Mouse (Mus musculus): ENCODE measurements at regions not wholly inside any gene's neighbourhood (a gene's known extent, or its start where the extent isn't known, plus 50 kb on each side); places are given as distances from the start of the nearest gene placed in this dataset.

DNA sequence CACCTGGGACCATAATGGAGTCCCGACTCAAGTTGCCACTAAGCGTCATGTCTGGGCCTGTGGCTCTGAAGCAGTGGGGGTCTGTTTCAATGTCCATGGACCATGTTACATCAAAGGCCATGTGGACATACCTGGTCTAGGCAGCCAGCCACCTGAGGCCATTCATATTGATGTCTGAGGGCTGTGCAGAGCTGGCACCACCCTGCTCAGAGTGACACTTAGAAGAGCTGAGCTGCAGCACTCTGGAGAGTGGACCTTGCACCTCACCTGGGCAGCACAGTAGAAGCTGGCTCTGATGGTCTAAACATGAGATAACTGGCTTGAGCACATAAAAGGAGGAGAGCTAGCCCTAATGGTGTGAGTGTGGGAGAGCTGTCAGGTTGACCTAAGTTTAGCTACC, 338.1 kb downstream of the Rps15a start:
- H3K9ac ChIP-seq = no peak overlapping the region
- no peaks in the 10 kb centered on the region for H3K27me3 ChIP-seq
- no peak overlapping the region for H3K27ac ChIP-seq
- H3K4me2 ChIP-seq = no peak overlapping the region
- H3K36me3 ChIP-seq = no peaks in the 10 kb centered on the region
- 85% methylated on average over 2 of the region's 2 CpGs for WGBS (ENCODE audit: insufficient replicate concordance)
- no peaks in the 10 kb centered on the region for H3K4me1 ChIP-seq (replicated peaks)
- DNase-seq = no peak
- no peak overlapping the region for H3K4me3 ChIP-seq (replicated peaks)
- ATAC-seq (ENCODE audit: low read depth) = no peak
- no peaks in the 10 kb centered on the region for H3K9me3 ChIP-seq (replicated peaks)

DNA sequence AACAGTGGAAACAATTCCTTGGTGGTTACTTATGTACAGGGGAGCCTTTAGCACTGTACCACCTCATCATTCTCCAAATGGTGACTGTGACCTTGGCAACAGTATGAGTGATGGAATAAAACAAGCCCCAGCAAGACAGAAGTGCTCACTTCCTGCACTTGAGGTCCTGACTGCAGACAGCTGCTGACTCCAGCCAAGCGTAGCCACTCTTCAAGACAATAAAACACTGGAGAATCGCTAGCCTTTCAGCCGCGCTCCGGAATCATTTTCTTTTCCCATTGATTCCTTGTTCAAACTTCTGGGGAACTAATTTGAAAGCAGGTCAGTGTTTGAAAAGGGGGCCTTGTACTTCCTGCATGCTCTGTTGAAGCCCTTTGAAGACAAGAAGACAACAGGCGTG, 344.2 kb downstream of the Rps15a start:
- WGBS (ENCODE audit: insufficient replicate concordance) = 79% methylated on average over 6 of the region's 6 CpGs
- ATAC-seq (ENCODE audit: low read depth) = no peak
- H3K36me3 ChIP-seq = no peaks in the 10 kb centered on the region

GRCm38 (mm10) chr7:117759506-117759905, 356.5 kb downstream of the Rps15a start:
- Histone ChIP-seq H3K27ac (no peak overlapping the region), H3K4me3 (replicated peaks) (no peak overlapping the region), H3K9ac (no peak overlapping the region), H3K9me3 (replicated peaks) (no peaks in the 10 kb centered on the region), H3K4me1 (replicated peaks) (no peaks in the 10 kb centered on the region), H3K36me3 (no peaks in the 10 kb centered on the region), H3K27me3 (no peaks in the 10 kb centered on the region), H3K4me2 (no peak overlapping the region)
- 26% methylated on average over 1 of the region's 1 CpGs for WGBS (ENCODE audit: insufficient replicate concordance)
- no peak for DNase-seq
- ATAC-seq (ENCODE audit: low read depth) = no peak

More for the DNA sequence above, 344.2 kb downstream of the Rps15a start:
- H3K4me2 ChIP-seq = no peak overlapping the region
- H3K9me3 ChIP-seq (replicated peaks) = no peaks in the 10 kb centered on the region
- H3K9ac ChIP-seq = no peak overlapping the region
- H3K4me3 ChIP-seq (replicated peaks) = no peak overlapping the region
- H3K27me3 ChIP-seq = no peaks in the 10 kb centered on the region
- no peaks in the 10 kb centered on the region for H3K4me1 ChIP-seq (replicated peaks)
- H3K27ac ChIP-seq = no peak overlapping the region
- DNase-seq = no peak

DNA sequence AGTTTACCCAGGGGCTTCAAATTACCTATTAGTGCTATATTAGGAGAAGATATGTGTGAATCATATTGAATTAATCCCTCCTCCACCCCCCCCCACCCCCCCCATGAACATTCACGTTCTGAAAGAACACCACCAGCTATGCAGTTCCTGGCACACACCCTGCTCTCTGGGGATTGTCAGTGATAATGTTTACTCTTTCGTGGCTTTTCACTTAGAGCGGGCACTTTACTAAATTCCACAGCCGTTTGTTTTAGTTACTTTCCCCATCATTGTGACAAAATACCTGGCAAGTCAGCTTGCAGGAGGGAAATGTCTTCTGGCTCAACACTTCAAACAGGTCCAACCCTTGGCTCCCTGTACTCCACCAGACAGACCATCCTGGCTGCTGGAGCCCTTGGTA, 359.0 kb downstream of the Rps15a start:
- 44% methylated on average over 4 of the region's 4 CpGs for WGBS (ENCODE audit: insufficient replicate concordance)
- Histone ChIP-seq H3K9me3 (replicated peaks) (no peaks in the 10 kb centered on the region), H3K27me3 (no peaks in the 10 kb centered on the region), H3K27ac (no peak overlapping the region), H3K36me3 (no peaks in the 10 kb centered on the region), H3K9ac (no peak overlapping the region), H3K4me1 (replicated peaks) (peaks cover 16% of the 10 kb centered on the region), H3K4me2 (no peak overlapping the region), H3K4me3 (replicated peaks) (no peak overlapping the region)
- no peak for ATAC-seq (ENCODE audit: low read depth)
- no peak for DNase-seq

DNA sequence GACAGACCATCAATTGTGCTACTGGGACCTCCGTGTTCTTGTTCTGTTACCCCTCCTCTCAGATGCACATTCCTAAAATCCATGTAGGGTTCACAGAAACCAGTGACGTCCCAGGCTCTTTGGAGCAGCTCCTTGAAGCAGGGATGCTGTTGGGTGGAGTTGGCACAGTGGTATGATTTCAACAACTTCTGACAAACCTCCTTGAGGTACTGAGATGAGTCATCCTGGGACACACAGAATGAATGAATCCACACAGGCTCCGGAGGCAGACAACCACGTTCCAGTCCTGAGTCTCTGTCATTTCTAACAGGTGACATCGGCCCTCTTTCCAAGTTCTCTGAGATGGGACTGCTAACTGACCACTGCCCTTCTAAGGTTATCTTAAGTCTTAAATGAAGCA, 360.2 kb downstream of the Rps15a start:
- 70% methylated on average over 5 of the region's 5 CpGs for WGBS (ENCODE audit: insufficient replicate concordance)
- ATAC-seq (ENCODE audit: low read depth) = no peak
- no peak overlapping the region for H3K4me3 ChIP-seq (replicated peaks)
- no peak overlapping the region for H3K4me2 ChIP-seq
- peaks cover 16% of the 10 kb centered on the region for H3K4me1 ChIP-seq (replicated peaks)
- no peak overlapping the region for H3K27ac ChIP-seq
- H3K27me3 ChIP-seq = no peaks in the 10 kb centered on the region
- H3K36me3 ChIP-seq = no peaks in the 10 kb centered on the region
- no peak overlapping the region for H3K9ac ChIP-seq
- H3K9me3 ChIP-seq (replicated peaks) = no peaks in the 10 kb centered on the region
- DNase-seq = no peak

DNA sequence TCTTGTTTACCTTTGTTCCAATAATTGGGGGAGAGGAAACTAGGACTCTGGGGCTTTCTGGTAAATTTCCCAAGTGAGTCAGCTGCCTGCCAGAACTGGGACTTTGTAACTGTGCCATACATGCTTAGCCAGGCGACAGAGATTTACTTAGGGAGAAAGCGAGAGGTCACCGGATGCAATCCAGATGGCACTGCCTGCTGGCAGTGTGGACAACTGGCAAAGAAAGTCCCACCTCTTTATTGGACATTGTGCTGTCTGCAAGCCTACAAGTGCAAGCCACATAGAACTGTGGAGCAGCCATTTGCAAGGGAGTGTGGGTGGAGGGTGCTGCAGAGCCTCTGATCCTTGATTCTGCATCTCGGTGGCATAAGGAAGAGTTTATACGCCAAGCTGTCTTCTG, 362.7 kb downstream of the Rps15a start:
- ATAC-seq (ENCODE audit: low read depth) (no peak), DNase-seq (no peak)
- Histone ChIP-seq H3K27ac (no peak overlapping the region), H3K4me1 (replicated peaks) (peaks cover 16% of the 10 kb centered on the region), H3K36me3 (no peaks in the 10 kb centered on the region), H3K4me3 (replicated peaks) (no peak overlapping the region), H3K27me3 (no peaks in the 10 kb centered on the region), H3K9me3 (replicated peaks) (no peaks in the 10 kb centered on the region), H3K9ac (no peak overlapping the region), H3K4me2 (no peak overlapping the region)
- 71% methylated on average over 5 of the region's 5 CpGs for WGBS (ENCODE audit: insufficient replicate concordance)

GRCm38 (mm10) chr7:117752302-117753185, 363.4 kb downstream of the Rps15a start:
- no peak overlapping the region for H3K27ac ChIP-seq

DNA sequence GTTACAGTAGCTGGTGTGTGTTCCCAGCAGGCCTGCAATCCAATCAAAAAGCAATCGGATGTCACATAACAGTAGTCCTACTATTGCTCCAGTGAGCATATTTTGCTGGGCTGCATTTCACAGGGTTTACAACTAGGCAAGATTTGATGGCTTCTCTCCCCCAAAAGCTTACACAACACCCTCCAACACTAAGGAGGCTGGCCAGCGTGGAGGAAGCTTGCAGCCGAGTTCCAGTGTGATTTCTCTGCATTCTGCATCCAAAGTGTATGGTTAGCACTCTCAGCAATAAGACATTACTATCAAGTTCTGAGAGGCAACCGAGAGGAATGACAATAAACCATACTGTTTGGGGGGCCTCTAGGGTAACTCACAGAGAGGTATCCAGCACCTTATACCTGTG, 367.2 kb downstream of the Xylt1 start:
- Histone ChIP-seq H3K9ac (no peak overlapping the region), H3K36me3 (no peaks in the 10 kb centered on the region), H3K27ac (no peak overlapping the region), H3K4me2 (no peak overlapping the region), H3K4me1 (replicated peaks) (peaks cover 9% of the 10 kb centered on the region), H3K27me3 (no peaks in the 10 kb centered on the region), H3K4me3 (replicated peaks) (no peak overlapping the region), H3K9me3 (replicated peaks) (no peaks in the 10 kb centered on the region)
- ATAC-seq (ENCODE audit: low read depth) = no peak
- 54% methylated on average over 4 of the region's 4 CpGs for WGBS (ENCODE audit: insufficient replicate concordance)
- no peak for DNase-seq

More at GRCm38 (mm10) chr7:117752302-117753185, 363.4 kb downstream of the Rps15a start:
- H3K4me3 ChIP-seq (replicated peaks) = no peak overlapping the region
- H3K9me3 ChIP-seq (replicated peaks) = no peaks in the 10 kb centered on the region
- H3K4me2 ChIP-seq = no peak overlapping the region
- peaks cover 16% of the 10 kb centered on the region for H3K4me1 ChIP-seq (replicated peaks)
- WGBS (ENCODE audit: insufficient replicate concordance) = 27% methylated on average over 12 of the region's 12 CpGs
- no peaks in the 10 kb centered on the region for H3K36me3 ChIP-seq
- ATAC-seq (ENCODE audit: low read depth) (peak; percentile 85), DNase-seq (peak; percentile 6)
- H3K9ac ChIP-seq = no peak overlapping the region
- H3K27me3 ChIP-seq = no peaks in the 10 kb centered on the region

- ATAC-seq (ENCODE audit: low read depth) (no peak), DNase-seq (no peak)
- Histone ChIP-seq H3K9me3 (replicated peaks) (no peaks in the 10 kb centered on the region), H3K36me3 (no peaks in the 10 kb centered on the region), H3K4me3 (replicated peaks) (no peak overlapping the region), H3K4me2 (no peak overlapping the region), H3K27ac (no peak overlapping the region), H3K4me1 (replicated peaks) (no peaks in the 10 kb centered on the region), H3K27me3 (no peaks in the 10 kb centered on the region), H3K9ac (no peak overlapping the region)
- WGBS (ENCODE audit: insufficient replicate concordance) = 63% methylated on average over 4 of the region's 4 CpGs
Observed at GRCm38 (mm10) chr7:117746393-117746792, 365.6 kb downstream of the Xylt1 start.

GRCm38 (mm10) chr7:117739706-117740105, 358.9 kb downstream of the Xylt1 start:
- ATAC-seq (ENCODE audit: low read depth) (no peak), DNase-seq (no peak)
- H3K27me3 ChIP-seq = no peaks in the 10 kb centered on the region
- H3K27ac ChIP-seq = no peak overlapping the region
- no peak overlapping the region for H3K9ac ChIP-seq
- 44% methylated on average over 6 of the region's 6 CpGs for WGBS (ENCODE audit: insufficient replicate concordance)
- no peak overlapping the region for H3K4me2 ChIP-seq
- no peak overlapping the region for H3K4me3 ChIP-seq (replicated peaks)
- H3K4me1 ChIP-seq (replicated peaks) = no peaks in the 10 kb centered on the region
- no peaks in the 10 kb centered on the region for H3K9me3 ChIP-seq (replicated peaks)
- no peaks in the 10 kb centered on the region for H3K36me3 ChIP-seq

DNA sequence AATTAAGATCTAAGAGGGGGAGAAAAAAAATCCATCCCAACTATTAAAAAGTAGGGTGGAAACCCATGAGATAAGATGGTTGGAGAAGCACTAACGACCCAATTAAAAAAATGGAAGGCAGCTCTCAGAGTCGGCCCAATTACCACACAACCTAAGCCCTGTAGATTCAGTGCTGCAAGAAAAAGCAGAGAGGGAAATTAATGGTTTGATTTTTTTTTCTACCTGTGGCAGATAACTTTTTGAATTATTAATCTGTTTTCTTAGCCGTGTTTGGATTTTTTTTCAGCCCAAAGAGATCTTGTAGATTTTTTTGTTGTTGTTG, 354.9 kb downstream of the Xylt1 start:
- no peak for DNase-seq
- H3K9ac ChIP-seq = no peak overlapping the region
- no peaks in the 10 kb centered on the region for H3K4me1 ChIP-seq (replicated peaks)
- no peak overlapping the region for H3K4me2 ChIP-seq
- WGBS (ENCODE audit: insufficient replicate concordance) = 69% methylated on average over 3 of the region's 3 CpGs
- H3K27ac ChIP-seq = no peak overlapping the region
- no peaks in the 10 kb centered on the region for H3K9me3 ChIP-seq (replicated peaks)
- no peak overlapping the region for H3K4me3 ChIP-seq (replicated peaks)
- H3K36me3 ChIP-seq = no peaks in the 10 kb centered on the region
- no peak for ATAC-seq (ENCODE audit: low read depth)
- no peaks in the 10 kb centered on the region for H3K27me3 ChIP-seq

DNA sequence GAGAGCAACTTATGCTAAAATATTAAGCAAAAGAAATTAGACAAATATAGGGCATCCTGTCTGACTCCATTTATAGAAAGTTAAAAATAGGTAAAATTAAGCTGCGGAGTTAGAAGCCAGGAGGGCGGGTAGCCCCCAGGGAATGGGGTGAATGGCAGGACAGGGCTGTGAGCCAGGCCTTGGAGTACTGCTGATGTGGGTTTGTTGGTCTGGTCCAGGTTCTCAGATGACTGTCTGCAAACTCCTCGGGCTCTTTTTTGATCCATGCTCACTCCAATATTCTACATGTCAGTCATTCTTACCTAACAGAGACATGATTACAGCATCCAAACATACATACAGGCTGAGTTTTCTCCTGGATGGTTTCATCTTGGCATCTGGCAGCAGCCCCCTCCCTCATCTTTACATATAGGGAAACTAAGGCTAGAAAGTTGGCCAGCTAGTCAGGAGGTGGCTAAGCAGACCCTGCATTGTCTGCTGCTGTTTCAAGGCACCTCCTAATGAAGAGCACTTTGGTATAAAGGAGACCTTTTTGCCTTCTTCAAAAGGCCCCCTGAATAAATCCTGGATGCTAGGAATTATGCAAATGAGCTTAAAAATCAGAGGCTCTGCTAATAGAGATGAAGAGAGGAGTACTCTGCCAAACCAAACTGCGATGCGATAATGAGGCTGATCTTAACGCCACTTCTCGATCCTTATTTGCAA, 354.4 kb downstream of the Xylt1 start:
- Histone ChIP-seq H3K4me3 (replicated peaks) (no peak overlapping the region), H3K27me3 (no peaks in the 10 kb centered on the region), H3K27ac (no peak overlapping the region), H3K9me3 (replicated peaks) (no peaks in the 10 kb centered on the region), H3K4me2 (no peak overlapping the region), H3K4me1 (replicated peaks) (no peaks in the 10 kb centered on the region), H3K9ac (no peak overlapping the region), H3K36me3 (no peaks in the 10 kb centered on the region)
- DNase-seq = no peak
- ATAC-seq (ENCODE audit: low read depth) = no peak
- 71% methylated on average over 7 of the region's 7 CpGs for WGBS (ENCODE audit: insufficient replicate concordance)
